Mouse (Mus musculus) spleen, adult 18-20 months (tissue): ENCODE results near the gene D230025D16Rik.
"Not testable (repeated sequence)": the region's sequence is repeated elsewhere in the genome, so short reads cannot be mapped to it uniquely, and the experiment has no call there.

Source experiments
- DNase-seq, 2 experiments: peaks; one replicate each; pipeline ENCODE4 v3.0.0; 2022; ENCODE audit warnings: mixed read lengths in 2 of 2

D230025D16Rik gene

DNA sequence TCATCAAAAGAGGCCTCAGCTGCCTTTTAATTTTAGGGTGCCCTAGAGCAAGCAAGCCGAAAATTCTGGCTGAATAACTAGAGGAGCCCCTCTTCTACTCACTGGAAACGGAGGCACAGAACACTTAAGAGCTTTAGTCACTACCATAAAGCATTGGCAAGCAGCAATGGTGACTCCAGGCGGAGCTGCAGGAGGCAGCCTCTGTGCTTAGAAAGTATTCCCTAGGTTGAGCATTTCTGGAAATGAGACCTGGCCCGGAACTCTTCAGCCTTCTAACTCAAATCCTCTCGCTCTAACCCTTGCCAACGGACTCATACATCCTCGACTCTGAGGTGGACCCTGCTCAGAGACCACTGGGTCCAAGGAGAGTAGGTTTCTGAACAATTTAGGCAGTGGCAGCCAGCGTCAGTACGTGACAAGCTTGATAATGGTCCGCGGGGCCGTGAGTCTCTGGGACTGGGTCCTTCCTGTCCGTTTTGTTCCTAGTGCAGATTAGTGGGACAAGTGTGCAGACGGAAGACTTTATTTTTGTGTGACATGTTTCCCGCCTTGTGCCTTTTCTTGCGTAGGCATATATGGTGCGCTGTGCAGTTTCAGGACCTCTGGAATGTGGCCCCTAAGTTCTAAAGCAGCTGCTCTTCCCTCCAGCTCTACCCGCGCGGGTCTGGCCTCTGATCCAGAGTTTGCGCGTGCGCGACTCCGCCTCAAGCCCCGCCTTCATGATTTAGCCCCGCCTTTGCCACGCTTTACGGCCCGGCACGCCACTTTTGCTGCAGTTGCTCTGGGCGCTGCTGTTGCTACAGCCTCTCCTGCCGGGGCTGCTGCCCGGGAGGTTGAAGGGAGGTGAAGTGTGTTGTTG lies at the start of gene D230025D16Rik:
Gene D230025D16Rik (plus strand): TSS at position 733 of the 859 bp plus-strand sequence.
- DNase-seq: peak; percentile 89 to 96

DNA sequence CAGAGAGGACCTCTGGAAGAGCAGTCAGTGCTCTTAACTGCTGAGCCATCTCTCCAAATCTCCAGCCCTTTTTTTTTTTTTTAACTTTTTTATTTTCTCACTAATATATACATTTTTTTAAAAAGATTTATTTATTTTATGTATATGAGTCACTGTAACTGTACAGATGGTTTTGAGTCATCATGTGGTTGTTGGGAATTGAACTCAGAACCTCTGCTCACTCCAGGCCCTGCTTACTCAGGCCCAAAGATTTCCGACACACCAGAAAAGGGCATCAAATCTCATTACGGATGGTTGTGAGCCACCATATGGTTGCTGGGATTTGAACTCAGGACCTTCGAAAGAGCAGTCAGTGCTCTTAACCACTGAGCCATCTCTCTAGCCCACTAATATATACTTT lies 49.7 kb upstream of the D230025D16Rik start:
- DNase-seq: not testable (repeated sequence)

DNA sequence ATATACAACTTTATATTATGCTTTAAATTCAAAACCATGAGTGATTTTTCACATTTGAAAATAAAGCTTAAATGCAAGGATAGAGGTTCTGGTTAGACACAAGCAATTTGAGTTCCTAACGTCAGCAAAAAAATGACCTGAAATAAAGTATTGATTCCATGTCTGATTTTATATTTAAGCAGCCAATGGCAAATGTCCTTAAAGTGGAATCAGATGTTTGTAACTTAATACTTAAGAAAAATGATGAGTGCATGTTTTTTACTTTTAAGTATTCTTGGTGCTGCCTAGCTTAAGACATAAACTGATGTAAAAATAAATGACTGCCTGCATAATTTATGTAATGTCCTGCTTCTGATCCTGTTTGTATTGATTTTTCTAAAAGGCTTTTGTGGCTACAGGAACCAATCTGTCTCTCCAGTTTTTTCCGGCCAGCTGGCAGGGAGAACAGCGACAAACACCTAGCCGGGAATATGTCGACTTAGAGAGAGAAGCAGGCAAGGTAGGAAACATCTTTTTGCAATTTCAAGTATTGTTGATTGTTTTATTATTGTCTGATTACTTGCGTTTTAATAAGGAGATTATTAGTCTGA lies 46.6 kb upstream of the D230025D16Rik start:
- no peak for DNase-seq

DNA sequence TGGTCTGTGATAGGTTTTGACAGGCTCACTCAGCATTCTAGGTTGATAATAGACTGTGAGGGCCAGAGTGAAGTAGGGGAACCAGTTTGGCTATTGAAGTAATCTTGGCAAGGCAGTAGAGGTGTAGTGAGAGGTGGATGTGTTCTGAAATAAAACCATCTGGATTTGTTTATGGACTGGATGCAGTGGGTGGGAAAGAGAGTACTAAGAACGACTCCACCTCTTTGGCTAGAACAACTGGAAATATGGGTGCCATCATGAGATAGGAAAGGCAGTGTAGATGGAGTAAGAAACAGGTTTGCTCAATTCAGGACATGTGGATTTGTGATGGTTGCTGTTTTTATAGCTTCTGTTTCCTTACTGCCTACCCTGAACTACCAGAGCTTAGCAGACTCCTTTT lies 42.7 kb upstream of the D230025D16Rik start:
- no peak for DNase-seq

DNA sequence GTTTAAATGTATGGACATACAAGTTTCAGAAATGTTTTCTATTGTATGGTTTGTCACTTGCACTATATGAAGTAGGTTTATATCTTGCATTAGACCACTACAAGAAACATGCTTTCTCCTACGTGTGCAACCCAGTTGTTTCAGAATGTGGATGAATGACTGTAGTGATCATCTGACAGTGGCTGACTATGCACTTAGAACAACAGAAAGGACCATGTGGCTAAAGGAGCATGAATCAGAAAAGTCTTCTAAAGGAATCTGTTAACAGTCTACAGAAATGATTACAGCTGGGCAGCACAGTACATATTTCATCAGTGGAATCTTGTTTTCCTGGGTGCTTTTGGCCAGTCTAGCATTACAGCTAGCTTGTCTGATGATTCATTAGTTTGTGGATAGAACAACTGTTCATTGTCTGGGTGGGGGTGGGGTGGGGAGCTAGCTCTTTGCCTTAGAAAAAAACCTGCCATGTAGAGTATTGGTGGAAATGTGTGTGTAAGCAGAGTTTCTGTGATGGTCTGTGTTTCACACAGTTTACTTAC lies 38.4 kb upstream of the D230025D16Rik start:
- DNase-seq: no peak

DNA sequence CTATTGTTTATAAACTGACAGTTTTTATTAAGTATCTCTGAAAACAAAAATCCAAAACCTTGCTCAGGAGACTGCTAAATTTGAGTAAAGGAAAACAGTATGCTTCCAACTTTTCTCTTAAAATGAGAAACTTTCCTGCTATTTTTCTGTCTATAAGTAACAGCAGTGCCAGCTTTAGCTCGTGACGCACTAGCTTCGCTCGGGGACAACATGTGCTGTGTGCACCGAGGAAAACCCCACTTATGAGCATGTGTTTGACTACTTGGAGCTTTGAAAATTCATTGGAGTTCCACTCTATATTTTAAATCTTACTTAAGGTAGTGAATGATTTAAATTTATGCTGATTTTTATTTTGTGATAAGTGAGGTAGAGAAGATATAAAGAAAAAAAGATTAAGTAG lies 32.8 kb upstream of the D230025D16Rik start:
- DNase-seq: no peak

DNA sequence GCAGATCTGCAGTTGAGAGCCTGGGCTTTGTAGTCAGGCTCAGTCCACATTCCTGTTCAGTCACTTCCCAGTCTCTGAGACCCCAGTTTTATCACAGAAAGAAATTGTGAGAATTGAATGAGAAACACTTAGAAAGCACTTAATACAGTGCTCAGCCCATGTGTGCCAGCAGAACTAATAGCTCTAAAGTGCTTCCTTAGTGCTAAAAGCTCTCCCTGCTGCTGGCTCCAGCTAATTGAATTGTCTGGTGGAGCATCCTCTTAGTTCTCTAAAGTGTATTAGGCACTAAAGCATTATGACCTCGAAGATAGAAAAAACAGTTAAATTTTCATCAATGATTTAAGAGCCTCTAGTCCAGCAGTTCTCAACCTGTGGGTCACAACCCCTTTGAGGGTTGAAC lies 19.2 kb upstream of the D230025D16Rik start:
- no peak for DNase-seq

DNA sequence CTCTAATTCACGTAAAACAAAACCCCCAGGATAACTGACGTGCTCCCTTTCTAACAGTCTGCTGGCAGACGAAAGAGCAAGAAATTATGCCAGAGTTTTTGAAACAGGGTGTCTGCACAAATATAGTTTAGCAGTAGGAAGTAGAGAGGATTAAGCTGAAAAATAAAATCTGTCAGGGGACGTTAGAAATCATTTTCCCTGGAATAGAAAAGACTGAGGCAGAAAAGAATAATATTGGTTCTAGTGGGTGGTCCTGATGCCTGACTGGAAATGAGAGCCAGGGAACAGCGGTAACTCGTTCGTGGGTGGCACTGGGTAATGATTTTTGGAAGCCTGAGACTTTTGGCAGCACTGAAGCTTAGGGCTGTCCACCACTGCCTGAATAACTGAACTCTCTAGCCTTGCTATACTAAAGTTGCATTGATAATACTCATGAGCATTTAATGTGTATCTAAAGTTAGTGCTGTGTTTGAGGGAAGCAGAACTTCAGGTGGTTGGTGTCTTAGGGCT lies 18.1 kb upstream of the D230025D16Rik start:
- no peak for DNase-seq

DNA sequence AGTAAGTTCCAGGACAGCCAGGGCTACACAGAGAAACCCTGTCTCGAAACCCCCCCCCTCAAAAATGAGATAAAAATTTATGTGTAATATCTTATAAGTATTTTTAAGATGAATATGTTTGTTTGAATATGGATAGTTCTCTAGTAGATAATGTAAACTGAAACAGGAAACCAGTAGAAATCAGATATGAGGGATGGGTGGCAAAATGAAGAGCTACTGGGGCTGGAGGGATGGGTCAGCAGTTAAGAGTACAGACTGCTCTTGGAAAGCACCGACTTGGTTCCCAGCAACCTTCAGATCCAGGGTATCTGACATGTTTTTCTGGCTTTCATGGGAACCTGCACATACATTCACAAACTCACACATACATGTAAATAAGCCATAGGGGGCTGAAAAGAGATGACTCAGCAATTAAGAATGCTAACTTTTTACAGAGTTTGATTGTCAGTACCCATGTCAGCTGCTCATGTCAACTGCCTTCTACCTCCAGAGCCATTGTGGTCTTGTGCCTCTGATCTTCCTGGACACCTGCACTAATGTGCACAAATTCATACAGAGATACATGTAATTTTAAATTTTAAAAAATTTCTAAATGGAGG lies 17.2 kb upstream of the D230025D16Rik start:
- DNase-seq: no peak

DNA sequence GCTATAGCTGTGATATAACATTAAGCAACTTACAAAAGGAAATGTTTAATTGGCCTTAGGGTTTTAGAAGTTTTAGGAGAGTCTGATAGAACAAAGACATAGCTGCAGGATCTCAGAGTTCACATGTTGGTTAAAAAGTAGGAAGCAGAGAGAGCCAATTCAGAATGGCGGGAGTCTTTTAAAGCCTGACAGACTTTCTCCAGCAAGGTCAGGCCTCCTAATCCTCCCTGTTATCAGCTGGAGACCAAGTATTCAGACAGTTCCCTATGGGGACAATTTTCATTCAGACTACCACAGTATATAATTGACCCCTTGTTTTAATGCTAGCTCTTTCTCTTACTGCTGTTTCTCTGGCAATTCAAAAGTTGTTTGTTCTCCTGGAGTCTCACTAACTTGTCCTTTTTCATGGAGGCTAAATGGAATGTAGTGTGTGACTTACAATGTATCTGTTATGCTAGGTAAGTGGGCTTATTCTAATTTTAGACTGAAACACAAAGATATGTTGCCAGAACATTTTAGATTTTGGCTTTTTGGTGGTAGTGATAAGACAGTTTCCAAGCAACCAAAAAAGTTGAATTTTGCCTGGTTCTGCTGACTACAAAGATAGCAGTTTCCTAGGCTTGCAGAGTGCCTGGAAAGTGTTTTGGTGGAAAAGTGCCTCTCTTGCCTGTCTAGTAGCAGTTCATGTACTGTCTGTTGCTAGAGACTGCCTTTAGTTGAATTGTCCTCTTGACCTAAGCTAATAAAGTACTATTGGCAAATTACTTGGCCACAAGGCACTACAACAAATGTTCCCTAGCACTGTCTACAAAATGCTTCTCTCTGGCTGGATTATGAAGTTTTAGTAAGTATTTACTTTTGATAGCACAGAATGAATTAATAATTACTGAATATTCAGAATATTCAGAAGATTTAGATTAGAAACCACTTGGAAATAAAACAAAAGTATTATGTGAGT lies 15.5 kb upstream of the D230025D16Rik start:
- DNase-seq: no peak

DNA sequence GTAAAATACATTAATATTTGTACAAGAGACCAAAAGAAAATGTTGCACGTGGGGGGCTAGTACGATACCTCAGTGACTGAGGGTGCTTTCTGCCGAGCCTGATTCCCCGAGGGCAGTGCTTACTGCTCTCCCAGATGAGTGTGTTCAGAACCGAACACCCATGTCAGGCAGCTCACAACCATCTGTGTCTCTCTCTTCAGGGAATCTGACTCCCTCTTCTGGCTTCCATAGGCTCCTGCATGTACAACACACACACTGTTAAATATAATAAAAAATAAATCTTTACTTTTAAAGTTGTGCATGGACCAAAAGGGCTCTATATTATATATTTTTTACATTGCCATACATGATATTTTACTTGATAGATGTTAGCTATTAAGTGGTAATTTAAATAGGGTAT lies 10.8 kb upstream of the D230025D16Rik start:
- no peak for DNase-seq

DNA sequence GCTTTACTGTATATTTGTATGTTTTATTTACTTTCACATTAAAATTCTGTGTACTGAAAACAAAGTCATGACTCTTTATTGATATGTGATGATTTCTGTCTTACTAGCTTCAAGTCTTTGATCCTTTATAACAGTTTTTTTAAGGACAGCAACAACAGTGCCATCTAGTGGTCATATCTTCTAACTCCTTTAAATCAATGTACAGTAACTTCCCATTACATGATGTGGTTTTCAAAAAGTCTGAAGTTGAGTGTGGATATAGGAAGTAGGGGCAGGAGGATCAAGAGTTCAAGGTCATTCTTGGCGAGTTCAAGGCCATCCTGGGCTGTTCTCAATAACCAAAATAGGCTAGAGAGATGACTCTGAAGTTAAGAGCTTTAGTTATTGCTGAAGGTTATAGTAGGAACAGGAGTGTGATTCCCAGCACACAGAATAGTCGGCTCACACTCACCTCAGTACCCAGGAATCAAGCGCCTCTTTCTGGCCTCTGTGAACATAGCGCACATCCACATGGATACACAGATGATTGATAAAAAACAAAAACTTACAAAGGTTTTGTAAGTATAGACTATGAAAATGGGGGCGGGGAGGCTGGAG lies 6.9 kb upstream of the D230025D16Rik start:
- DNase-seq: peak in 1 of 2 experiments; percentile 2

DNA sequence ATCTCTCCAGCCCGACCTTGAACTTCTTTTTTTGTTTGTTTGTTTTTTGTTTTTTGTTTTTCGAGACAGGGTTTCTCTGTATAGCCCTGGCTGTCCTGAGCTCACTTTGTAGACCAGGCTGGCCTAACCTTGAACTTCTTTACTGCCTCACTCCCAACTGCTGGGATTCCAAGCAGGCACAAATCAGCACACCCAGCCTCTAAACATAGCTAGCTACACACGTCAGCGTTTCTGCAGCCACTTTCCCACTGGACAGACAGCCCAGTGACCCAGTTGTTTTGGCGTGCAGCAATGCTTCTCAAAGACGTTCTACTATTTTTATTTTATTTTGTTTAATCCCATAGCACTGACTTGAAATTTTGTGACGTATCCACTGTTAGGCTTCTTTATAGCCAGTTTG lies 1.1 kb upstream of the D230025D16Rik start:
- DNase-seq: no peak

DNA sequence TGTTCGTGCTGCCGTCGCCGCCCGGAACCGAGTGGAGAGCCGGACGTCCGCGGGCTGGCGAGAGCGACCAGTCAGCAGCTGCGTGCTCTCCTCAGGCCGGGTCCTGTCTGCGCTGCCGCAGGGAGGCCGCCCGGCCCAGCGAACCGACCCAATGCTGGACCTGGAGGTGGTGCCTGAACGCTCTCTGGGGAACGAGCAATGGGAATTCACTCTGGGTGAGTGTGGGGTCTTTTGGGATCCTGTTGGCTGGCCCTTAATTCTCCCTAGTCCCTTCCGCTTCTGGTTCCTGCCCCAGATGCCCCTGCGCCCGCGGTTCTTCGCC lies 288 bp downstream of the D230025D16Rik start:
- DNase-seq: no peak

DNA sequence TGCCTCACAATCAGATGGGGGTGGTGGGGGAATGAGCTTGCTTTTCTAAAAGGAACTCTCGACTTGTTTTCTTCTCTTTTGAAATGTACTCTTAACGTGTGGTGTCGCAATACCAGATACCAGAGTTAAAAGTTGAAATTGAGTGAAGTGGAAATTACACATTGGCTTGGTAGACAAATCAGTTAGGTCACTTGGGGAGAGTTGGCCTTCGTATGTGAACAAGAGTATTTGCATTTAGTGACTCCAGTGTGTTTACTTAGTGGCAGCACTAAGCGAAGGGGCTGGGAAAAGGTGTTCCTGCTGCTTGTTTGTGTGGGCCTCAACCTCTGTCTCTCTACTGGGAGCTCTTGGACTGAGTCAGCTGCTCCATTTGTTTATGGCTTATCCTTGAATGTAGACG lies 972 bp downstream of the D230025D16Rik start:
- no peak for DNase-seq

DNA sequence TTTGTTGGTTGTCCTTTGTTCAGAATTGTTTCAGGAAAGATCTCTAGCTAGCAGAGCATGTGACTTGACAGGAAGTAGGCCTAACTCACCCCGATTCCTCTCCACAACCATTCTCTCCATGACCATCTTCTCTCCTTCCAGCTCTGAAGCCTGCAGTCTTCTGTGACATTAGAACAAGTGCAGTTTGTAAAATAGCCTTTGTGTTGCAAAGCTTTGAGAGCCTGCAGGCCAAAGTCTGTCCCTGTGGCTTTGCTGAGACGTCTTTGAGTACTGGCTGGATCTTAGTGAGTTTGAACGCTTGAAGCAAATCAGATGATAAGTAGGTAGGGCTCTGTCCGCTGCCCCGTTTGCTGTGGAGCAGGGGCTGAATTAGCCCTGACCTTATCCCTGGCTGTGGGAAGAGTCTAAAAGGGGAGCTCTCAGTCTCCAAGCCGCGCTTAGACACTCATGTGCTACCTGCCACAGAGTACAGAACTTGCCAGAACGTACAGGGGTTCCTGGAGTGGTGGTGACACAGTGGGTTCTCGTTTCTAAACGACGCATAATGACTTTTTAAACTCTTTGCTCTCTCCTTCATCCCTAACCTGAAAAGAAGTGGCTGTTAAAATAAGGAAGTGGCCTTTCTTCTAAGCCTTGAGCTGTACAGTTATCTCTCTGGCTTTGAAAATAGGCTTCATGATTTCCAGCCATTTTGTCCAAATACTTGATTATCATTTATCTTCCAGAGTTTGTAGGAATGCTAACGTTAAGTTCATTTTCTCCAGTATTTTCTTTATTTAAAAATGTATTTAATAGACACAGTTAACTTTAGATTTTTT lies 6.8 kb downstream of the D230025D16Rik start:
- no peak for DNase-seq

DNA sequence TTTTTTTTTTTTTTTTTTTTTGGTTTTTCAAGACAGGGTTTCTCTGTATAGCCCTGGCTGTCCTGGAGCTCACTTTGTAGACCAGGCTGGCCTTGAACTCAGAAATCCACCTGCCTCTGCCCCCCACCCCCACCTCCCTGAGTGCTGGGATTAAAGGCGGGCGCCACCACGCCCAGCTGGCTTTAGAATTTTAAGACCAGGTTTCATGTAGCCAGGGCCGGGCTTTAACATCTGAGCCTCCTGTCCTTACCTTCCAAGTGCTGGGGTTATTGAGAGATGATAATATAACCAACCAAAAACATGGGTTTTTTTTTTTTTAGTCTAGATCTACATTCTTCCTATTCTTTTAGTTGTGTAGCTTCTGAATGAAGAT lies 7.4 kb downstream of the D230025D16Rik start:
- not testable (repeated sequence) for DNase-seq

DNA sequence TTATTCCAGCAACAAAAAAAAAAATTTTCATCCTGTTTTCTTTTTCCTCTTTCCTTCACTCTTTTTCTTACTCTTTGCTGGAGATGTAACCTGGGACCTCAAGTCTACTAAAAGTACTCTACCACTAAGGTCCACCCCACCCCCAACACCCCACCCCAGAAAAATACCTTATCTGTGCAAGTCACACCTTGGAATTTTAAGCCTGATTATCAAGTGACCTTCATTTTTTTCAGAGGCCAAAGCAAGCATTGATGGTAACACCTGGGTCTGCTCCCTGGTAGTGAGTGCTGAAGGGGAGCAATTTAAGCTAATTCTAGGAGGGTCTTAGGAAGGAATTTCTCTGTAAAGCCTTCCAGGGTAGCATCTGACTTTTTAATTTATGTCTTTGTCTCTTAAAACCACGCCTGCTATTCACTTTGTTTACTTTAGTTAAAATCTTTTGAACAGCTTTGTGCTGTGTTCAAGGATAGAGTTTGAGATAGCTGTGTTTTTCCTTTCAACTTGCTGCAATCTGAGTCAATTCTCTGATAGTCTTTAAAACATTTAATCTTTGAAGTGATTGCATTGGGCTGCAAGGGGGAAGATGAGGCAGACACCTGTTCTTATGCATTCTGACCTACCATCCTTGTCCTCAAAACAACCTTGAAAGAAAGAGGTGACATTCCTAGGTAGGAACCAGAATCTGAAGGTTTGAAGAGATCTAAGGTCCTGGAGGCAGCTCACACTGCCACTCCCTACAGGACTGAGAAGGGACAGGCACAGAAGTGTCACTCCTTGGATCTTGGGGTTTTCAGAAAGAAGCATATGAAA lies 8.4 kb downstream of the D230025D16Rik start:
- no peak for DNase-seq

DNA sequence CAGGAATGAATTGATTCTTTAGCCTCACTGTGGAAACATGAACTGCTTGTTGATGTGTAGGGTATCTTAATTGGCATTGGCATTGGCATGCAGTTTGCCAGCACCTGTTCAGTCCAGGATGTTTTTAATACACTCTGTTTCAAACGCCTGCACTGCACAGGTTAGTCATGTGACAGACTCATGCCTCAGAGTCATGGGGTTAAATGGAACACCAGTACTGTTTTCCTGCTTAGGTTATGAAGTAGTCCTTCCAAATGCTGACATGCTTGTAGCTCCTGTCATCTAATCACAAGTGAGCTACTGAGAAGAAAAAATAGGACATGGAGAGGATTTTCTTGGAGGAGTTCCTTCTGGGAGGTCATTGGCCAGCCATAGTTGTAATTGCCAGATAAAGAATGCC lies 10.3 kb downstream of the D230025D16Rik start:
- DNase-seq: no peak

DNA sequence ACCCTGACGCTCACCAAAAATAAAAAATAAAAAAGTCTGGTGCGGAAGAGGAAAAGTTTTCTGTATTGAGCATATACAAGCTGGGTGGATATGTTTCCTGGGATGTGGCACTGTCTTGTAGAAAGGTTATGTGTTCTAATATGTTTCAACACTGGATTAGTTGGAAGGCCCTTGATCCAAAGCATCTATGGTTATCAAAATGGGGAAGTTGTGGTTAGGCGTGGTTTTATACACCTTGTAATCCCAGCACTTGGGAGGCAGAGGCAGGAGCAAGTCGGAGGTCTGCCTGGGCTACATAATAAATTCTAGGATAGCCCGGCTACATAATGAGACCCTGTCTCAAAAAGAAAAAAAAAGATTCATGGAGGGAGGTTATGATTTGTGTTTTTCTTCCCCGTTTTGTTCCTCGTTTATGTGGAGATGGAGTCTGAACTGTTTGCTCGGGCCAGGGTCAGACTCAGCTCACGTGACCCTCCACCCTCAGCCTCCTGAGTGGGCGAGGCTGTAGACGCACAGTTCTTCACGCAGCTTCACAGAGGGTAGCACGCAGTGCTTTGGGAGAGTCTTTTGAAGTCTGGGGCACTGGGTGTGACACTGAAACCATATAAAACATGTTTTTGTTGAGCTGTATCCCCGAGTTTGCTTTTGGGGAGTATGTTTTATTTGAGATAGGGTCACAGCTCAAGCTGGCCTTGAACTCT lies 12.6 kb downstream of the D230025D16Rik start:
- no peak for DNase-seq
